Mouse (Mus musculus) E14TG2a.4 (cell line): ENCODE results near the gene Ccr1.

Experiments
- H3K27me3 ChIP-seq: 2 replicates; pipeline ENCODE4 v1.6.1; 2014; ENCODE audit warnings: low read length, control low read depth; ENCODE audit not compliant: insufficient read depth
- H3K36me3 ChIP-seq: 2 replicates; pipeline ENCODE4 v1.6.1; 2014; ENCODE audit warnings: low read length, control low read depth; ENCODE audit not compliant: insufficient read depth
- H3K4me1 ChIP-seq: replicated peaks from 2 replicates; pipeline ENCODE4 v1.6.1; 2014; ENCODE audit warnings: low read depth, low read length, control low read depth
- H3K4me3 ChIP-seq: replicated peaks from 2 replicates; pipeline ENCODE4 v1.5.1; 2014; ENCODE audit warnings: mild to moderate bottlenecking, low read length
- H3K9me3 ChIP-seq: 2 replicates; pipeline ENCODE4 v1.6.1; 2014; ENCODE audit warnings: low read length, control low read depth
- CTCF ChIP-seq: conservative IDR thresholded peaks from 2 replicates; pipeline ENCODE4 v1.5.1; 2014; ENCODE audit warnings: low read length
- NANOG ChIP-seq: IDR thresholded peaks from 2 replicates; pipeline ENCODE4 v1.6.1; 2014; ENCODE audit warnings: borderline replicate concordance, low read length, mixed read lengths
- POU5F1 ChIP-seq: IDR thresholded peaks from 2 replicates; pipeline ENCODE4 v1.6.1; 2014; ENCODE audit warnings: low read length, borderline replicate concordance

The Ccr1 gene

GRCm38 (mm10) chr9:123941316-123941715 lies 27.2 kb downstream of the Ccr1 start:
- Histone ChIP-seq H3K27me3 (no peaks in the 10 kb centered on the region), H3K4me3 (no peak overlapping the region), H3K4me1 (no peaks in the 10 kb centered on the region), H3K36me3 (peaks cover 7% of the 10 kb centered on the region), H3K9me3 (peaks cover 8% of the 10 kb centered on the region)
- TF ChIP-seq POU5F1 = no peak
- TF ChIP-seq CTCF = no peak
- no peak for TF ChIP-seq NANOG

DNA sequence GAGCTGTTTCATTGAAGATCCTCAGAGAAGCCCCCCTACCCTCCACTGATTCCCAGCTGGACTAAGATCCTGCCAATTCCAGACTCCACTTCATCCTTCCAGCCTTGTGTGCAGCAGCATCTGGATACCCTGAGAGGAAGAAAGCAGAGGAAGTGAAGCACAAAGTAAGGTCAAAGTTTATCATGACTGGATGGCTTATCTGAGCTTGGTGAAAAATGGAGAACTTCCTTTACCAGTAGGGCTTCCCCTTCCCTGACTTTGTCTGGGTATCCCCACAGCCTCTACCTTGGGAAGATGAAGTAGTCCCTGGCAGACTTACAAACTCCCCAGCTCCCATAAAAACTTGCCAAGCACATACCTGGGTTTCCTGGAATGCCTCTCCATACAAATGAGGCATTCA lies 27.9 kb downstream of the Ccr1 start:
- TF ChIP-seq NANOG = no peak
- TF ChIP-seq POU5F1 = no peak
- TF ChIP-seq CTCF = no peak
- peaks cover 14% of the 10 kb centered on the region for H3K36me3 ChIP-seq
- H3K27me3 ChIP-seq = no peaks in the 10 kb centered on the region
- peaks cover 15% of the 10 kb centered on the region for H3K9me3 ChIP-seq
- no peaks in the 10 kb centered on the region for H3K4me1 ChIP-seq
- H3K4me3 ChIP-seq = no peak overlapping the region

- Histone ChIP-seq H3K4me3 (no peak overlapping the region), H3K27me3 (no peaks in the 10 kb centered on the region), H3K9me3 (peaks cover 20% of the 10 kb centered on the region), H3K36me3 (peaks cover 19% of the 10 kb centered on the region), H3K4me1 (no peaks in the 10 kb centered on the region)
- no peak for TF ChIP-seq NANOG
- TF ChIP-seq CTCF = no peak
- TF ChIP-seq POU5F1 = no peak
These were observed 28.3 kb downstream of the Ccr1 start for GRCm38 (mm10) chr9:123940168-123940567.

DNA sequence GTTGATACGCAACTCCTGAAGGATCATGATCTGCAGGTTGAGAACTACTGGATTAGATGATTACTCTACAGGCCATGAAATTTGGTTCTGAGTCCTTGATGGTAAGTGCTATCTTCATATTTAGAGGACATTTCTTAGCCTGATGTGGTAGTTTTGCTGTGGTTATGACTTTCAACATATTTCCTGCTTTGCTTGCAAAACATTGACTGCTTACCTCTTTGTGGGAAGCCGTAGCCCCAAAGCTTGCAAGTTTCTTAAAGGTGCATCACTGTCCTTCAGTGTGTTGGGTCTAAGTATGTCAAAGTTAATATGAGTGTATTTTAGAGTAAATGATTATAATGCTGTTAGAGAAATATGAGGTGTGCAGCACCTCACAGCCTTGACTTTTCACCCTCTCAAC lies 30.5 kb downstream of the Ccr1 start:
- Histone ChIP-seq H3K4me1 (no peaks in the 10 kb centered on the region), H3K36me3 (peaks cover 31% of the 10 kb centered on the region), H3K27me3 (no peaks in the 10 kb centered on the region), H3K4me3 (no peak overlapping the region), H3K9me3 (peaks cover 34% of the 10 kb centered on the region)
- TF ChIP-seq CTCF (no peak), NANOG (no peak), POU5F1 (no peak)

GRCm38 (mm10) chr9:123936604-123937280 lies 31.8 kb downstream of the Ccr1 start:
- no peaks in the 10 kb centered on the region for H3K4me1 ChIP-seq
- H3K9me3 ChIP-seq = peaks cover 47% of the 10 kb centered on the region
- TF ChIP-seq POU5F1 = no peak
- no peak for TF ChIP-seq NANOG
- TF ChIP-seq CTCF = no peak
- H3K4me3 ChIP-seq = peak overlapping the region; percentile 15
- peaks cover 41% of the 10 kb centered on the region for H3K36me3 ChIP-seq
- H3K27me3 ChIP-seq = no peaks in the 10 kb centered on the region

DNA sequence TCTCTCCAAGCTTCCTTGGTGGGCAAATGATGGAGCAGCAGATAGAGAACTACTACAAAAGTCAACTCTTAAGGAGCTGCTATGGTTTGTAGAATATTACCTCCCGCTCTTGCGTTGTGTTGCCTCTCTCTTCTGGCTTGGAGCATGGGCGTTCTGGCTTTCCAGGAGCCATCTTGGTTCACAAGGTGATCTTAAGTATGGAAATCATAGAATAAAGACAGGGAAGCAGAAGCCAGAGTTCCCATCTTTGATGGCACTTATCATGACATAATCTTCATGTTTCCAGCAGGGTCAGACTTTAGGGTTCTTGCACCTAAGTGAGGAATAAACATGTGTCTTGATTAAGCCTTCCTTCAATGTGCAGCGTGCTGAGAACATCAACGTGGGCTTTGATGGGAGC lies 32.7 kb downstream of the Ccr1 start:
- Histone ChIP-seq H3K36me3 (peaks cover 45% of the 10 kb centered on the region), H3K4me3 (peak overlapping the region; percentile 3; the same call in 1 of the 2 replicates), H3K4me1 (no peaks in the 10 kb centered on the region), H3K27me3 (0 out of 2 replicates have a peak, but pooled peaks cover under 1% of the 10 kb centered on the region), H3K9me3 (peaks cover 55% of the 10 kb centered on the region)
- TF ChIP-seq POU5F1 (no peak), NANOG (no peak), CTCF (no peak)

DNA sequence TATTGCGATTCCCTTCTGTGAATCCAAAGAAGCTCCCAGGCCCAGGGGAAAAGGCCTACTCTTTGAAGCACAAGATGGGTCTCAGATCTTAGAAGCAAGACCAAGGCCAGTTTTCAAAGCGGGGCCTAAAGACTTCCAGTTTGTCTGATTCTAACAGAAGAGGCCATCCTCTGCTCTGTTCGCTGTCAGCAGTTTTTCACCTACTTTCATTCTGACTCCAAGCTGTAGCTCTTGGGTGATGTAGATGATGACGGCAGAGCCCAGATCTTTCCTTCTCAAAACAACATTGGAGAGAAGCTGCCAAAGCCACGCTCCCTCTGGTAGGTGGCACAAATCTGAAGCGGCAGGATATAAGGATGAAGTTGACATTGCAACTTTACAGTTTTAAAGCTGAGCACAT lies 33.1 kb downstream of the Ccr1 start:
- Histone ChIP-seq H3K36me3 (peaks cover 50% of the 10 kb centered on the region), H3K4me3 (peak overlapping the region; percentile 3; the same call in 1 of the 2 replicates), H3K9me3 (peaks cover 60% of the 10 kb centered on the region), H3K4me1 (no peaks in the 10 kb centered on the region), H3K27me3 (peaks cover 5% of the 10 kb centered on the region)
- TF ChIP-seq CTCF (no peak), POU5F1 (no peak), NANOG (no peak)

DNA sequence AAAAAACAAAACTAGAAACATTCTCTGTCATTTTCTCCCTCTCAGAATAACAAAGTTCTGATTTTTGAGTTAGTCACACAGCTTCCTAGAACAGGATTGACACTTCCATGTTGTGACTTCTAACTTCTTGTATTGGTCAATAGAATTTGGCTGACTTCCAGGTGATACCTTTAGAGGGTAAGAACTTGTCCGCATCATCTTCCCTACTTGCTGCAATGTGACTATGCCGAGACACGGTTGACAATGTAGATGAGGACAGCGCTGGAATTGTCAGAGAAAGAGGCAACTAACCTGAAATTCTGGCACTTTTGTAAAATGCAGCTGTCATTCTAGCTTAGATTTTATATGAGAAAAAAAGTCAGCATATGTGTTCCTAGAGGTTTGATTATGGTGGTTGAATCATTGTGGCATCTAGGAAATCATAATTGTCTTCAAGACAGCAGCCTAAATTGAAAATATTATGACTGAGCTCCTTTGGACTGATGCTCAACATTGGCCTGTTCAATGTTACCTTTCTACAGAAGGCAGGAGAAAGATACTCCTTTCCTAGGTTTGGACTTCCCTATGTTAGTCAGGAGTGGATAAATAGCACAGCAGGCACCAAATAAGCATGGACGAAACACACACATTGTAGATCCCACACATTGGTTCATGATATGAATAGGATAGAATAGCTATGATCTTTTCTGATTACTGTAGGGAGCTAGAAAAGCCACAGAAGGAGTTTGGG lies 34.6 kb downstream of the Ccr1 start:
- TF ChIP-seq NANOG = no peak
- no peak for TF ChIP-seq CTCF
- TF ChIP-seq POU5F1 = no peak
- H3K4me3 ChIP-seq = no peak overlapping the region
- peaks cover 7% of the 10 kb centered on the region for H3K27me3 ChIP-seq
- peaks cover 74% of the 10 kb centered on the region for H3K9me3 ChIP-seq
- H3K36me3 ChIP-seq = peaks cover 52% of the 10 kb centered on the region
- no peaks in the 10 kb centered on the region for H3K4me1 ChIP-seq
